Mouse (Mus musculus) ZHBTc4 (cell line): ENCODE results near the gene Olfr1325.
"Not testable (repeated sequence)": the region's sequence is repeated elsewhere in the genome, so short reads cannot be mapped to it uniquely, and the experiment has no call there.

ENCODE experiments used
- DNase-seq: peaks from one replicate; pipeline ENCODE4 v3.0.0-alpha.2; 2011; ENCODE audit warnings: low read depth, low spot score

Olfr1325 gene

DNA sequence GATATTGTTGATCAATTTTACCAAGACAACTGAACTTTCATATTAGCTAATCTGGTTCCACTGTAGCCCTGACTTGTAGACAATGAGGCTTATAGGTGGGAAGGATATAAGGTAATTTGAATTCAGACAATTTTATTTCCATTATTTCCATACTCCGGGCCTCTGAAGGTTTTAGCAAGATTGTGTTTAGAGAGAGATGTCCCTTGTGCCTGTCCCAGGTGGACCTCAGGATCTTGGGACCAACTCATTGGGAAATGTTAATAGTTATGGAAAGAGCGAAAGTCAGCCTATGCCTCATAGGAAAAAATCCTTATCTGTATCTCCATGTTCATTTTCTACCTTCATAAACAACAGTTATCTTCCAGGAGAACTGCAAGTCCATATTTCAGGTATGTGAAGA lies at the start of gene Olfr1325:
TSS of gene Olfr1325 (plus strand) at position 301 of the 400 bp plus-strand sequence.
- no peak for DNase-seq

DNA sequence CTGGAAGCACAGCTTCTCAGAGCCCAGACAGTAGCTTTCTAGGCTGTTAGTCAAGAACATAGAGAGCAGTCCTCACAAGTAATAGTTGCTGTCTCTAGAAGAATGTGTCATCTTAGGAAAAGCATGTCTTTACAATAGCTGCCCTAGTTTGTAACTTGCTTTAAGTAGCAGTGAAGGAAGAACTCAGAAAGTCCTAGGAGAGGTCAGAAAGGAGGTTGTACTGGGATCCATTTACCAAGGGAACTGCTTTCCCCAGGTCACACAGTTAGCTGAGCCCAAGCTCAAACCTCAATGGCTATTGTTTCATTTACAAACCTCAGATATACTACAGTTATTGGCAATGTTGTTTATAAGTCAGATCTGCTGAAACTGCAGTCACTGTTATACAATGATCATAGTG lies 17.7 kb upstream of the Olfr1325 start, which contains the start of gene Olfr1326-ps1:
TSS of gene Olfr1326-ps1 (minus strand) at position 101 of the 400 bp plus-strand sequence.
- no peak for DNase-seq

DNA sequence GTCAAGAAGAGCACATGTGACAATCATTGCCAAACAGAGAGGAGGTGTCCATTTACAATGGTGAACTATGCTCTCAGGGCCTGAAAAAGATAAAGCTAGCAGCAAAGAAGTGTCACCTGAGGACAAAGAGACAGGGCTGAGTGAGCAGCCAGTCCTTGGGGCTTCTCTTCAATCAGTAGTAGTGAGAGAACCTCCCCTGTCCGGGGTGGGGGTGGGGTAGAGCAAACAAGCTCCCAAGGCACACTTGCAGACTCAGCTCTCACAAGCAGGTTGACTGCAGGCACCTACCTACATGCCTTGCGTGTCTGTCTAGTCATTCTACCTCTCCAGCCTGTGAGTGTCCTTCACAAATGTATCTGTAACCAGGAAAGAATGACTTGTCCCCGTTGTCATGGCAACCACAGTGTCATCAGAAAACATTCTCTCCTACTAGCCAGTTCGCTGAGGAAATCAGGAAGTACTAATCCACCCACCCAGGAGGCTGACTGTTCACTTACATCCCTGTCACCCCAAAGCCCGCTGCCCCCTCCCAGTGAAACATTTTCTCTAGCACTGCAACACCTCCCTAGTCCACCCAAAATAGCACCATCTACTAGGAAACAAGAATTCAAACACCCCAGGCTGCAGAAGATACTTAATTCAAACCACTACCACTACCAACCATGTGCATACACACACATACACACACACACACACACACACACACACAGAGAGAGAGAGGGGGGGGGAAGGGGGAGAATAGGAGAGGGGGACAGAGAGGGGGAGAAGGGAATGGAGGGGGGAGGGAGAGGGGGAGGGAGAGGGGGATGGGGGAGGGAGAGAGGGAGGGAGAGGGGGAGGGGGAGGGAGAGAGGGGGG lies 53.2 kb downstream of the Olfr1325 start, which contains the start of gene Gm5640:
TSS of gene Gm5640 (minus strand) at position 170 of the 858 bp plus-strand sequence.
- DNase-seq, result not testable (repeated sequence)

DNA sequence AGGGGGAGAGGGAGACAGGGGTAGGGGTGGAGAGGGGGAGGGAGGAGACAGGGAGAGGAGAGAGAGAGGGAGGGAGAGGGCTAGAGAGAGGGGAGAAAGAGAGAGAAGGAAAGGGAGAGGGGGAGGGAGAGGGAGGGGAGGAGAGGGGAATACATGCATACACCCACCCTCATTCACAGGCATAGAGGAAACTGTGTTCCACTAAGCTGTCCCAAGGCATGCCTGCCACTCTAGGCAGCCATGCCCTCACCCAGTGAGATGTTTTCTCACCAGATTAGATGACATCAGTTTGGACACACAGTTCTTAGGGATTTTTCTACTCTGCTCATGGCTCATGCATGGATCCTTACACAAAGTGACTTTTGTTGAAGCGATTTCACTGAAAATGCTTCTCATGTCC lies 53.9 kb downstream of the Olfr1325 start:
- DNase-seq, result not testable (repeated sequence)
